Mouse (Mus musculus) intestine, postnatal 0 days (tissue): ENCODE results near the gene Fxyd3. TPM values are rescaled to one million over a fixed set of nuclear protein-coding genes. Genes with fewer than 3 reads are reported as not detected.

Source experiments
- ATAC-seq: fragments of 200-750 bp; cut with Nextera tagmentation; 2 replicates; pipeline ENCODE4 v1.8.0; 2017; ENCODE audit warnings: mild to moderate bottlenecking, moderate TSS enrichment, moderate library complexity
- H3K27ac ChIP-seq: fragments of 300-500 bp; sonication (generic); 2 replicates; pipeline ENCODE4 v1.5.1; 2014; ENCODE audit warnings: mild to moderate bottlenecking, low read depth, low read length, moderate library complexity
- H3K27me3 ChIP-seq: fragments of 300-500 bp; sonication (generic); replicated peaks from 2 replicates; pipeline ENCODE4 v1.6.1; 2014; ENCODE audit warnings: low read length, mixed read lengths; ENCODE audit not compliant: control insufficient read depth, insufficient read depth
- H3K36me3 ChIP-seq: fragments of 300-500 bp; sonication (generic); 2 replicates; pipeline ENCODE4 v1.6.1; 2014; ENCODE audit warnings: mild to moderate bottlenecking, moderate library complexity; ENCODE audit not compliant: control insufficient read depth, insufficient read depth
- H3K4me1 ChIP-seq: fragments of 300-500 bp; sonication (generic); replicated peaks from 2 replicates; pipeline ENCODE4 v1.6.1; 2014; ENCODE audit warnings: antibody characterized with exemption, low read length, mixed read lengths; ENCODE audit not compliant: control insufficient read depth, insufficient read depth
- H3K4me2 ChIP-seq: fragments of 300-500 bp; sonication (generic); replicated peaks from 2 replicates; pipeline ENCODE4 v1.6.1; 2014; ENCODE audit warnings: low read depth, mild to moderate bottlenecking, moderate library complexity
- H3K4me3 ChIP-seq: fragments of 300-500 bp; sonication (generic); 2 replicates; pipeline ENCODE4 v1.5.1; 2014; ENCODE audit warnings: low read depth, low read length
- H3K9ac ChIP-seq: fragments of 300-500 bp; sonication (generic); 2 replicates; pipeline ENCODE4 v1.6.1; 2014; ENCODE audit warnings: mild to moderate bottlenecking, low read depth, low read length
- H3K9me3 ChIP-seq: fragments of 300-500 bp; sonication (generic); 2 replicates; pipeline ENCODE4 v1.6.1; 2016; ENCODE audit warnings: mixed run types; ENCODE audit not compliant: control insufficient read depth
- CTCF ChIP-seq: sonication (generic); IDR thresholded peaks from 2 replicates; pipeline ENCODE4 v1.5.1; 2016; ENCODE audit warnings: low read depth, mild to moderate bottlenecking, control low read depth, antibody characterized with exemption, moderate library complexity
- WGBS: fragments of 180-500 bp; shearing (Covaris S2); extraction: QIAGEN DNeasy Blood & Tissue Kit; methylation state at CpG from one replicate; pipeline ENCODE4 v1.1.7; 2014; 5-methylcytosine and 5-hydroxymethylcytosine counted together
- polyA plus RNA-seq: library from polyadenylated mRNA; unstranded; fragments of >200 nt; fragmentation: Nextera tagmentation; extraction: Ambion mirVana; gene quantifications from 2 replicates; pipeline ENCODE4 v1.2.1, GENCODE M21; 2015

The Fxyd3 gene
- polyA plus RNA-seq, 1 experiment from 2014 or later: 48.0 TPM

- ATAC-seq: peak; percentile 29; the same call in 1 of the 2 replicates
- Histone ChIP-seq H3K36me3 (no peaks in the 10 kb centered on the region), H3K4me1 (no peaks in the 10 kb centered on the region), H3K9ac (no peak within 1 kb of the TSS), H3K27ac (no peak within 1 kb of the TSS; the same call in 1 of the 2 replicates), H3K4me3 (no peak within 1 kb of the TSS), H3K27me3 (no peaks in the 10 kb centered on the region), H3K4me2 (no peak within 1 kb of the TSS), H3K9me3 (no peaks in the 10 kb centered on the region)
- peak; percentile 96 for TF ChIP-seq CTCF
- 0% methylated on average over 2 of the region's 2 CpGs for WGBS
These were observed 17.4 kb downstream of the Fxyd3 start, which contains the start of gene Lgi4 for GRCm38 (mm10) chr7:31059108-31059507. Gene Lgi4, plus strand, starts transcription at chr7:31059342.

- Histone ChIP-seq H3K4me3 (no peak overlapping the region), H3K4me2 (no peak overlapping the region), H3K27ac (no peak overlapping the region), H3K9ac (no peak overlapping the region), H3K9me3 (no peaks in the 10 kb centered on the region), H3K36me3 (no peaks in the 10 kb centered on the region), H3K27me3 (peaks cover 5% of the 10 kb centered on the region), H3K4me1 (no peaks in the 10 kb centered on the region)
- ATAC-seq: no peak
- WGBS: 85% methylated on average over 6 of the region's 6 CpGs
- TF ChIP-seq CTCF: no peak
These were observed 18.3 kb downstream of the Fxyd3 start for GRCm38 (mm10) chr7:31058211-31058610.

GRCm38 (mm10) chr7:31057730-31058129, 18.8 kb downstream of the Fxyd3 start:
- Histone ChIP-seq H3K36me3 (no peaks in the 10 kb centered on the region), H3K27me3 (peaks cover 10% of the 10 kb centered on the region), H3K27ac (no peak overlapping the region), H3K9me3 (no peaks in the 10 kb centered on the region), H3K4me3 (no peak overlapping the region), H3K4me1 (no peaks in the 10 kb centered on the region), H3K9ac (no peak overlapping the region), H3K4me2 (no peak overlapping the region)
- WGBS: 66% methylated on average over 5 of the region's 5 CpGs
- no peak for TF ChIP-seq CTCF
- ATAC-seq: no peak

GRCm38 (mm10) chr7:31057071-31057470, 19.4 kb downstream of the Fxyd3 start, which contains the start of gene Fxyd1:
Gene Fxyd1, minus strand, starts transcription at chr7:31057199.
- H3K27ac ChIP-seq: no peak within 1 kb of the TSS

GRCm38 (mm10) chr7:31056448-31056847, 20.1 kb downstream of the Fxyd3 start:
- Histone ChIP-seq H3K4me1 (no peaks in the 10 kb centered on the region), H3K9me3 (no peaks in the 10 kb centered on the region), H3K36me3 (no peaks in the 10 kb centered on the region), H3K9ac (no peak overlapping the region), H3K27ac (no peak overlapping the region), H3K27me3 (peaks cover 23% of the 10 kb centered on the region), H3K4me2 (no peak overlapping the region), H3K4me3 (no peak overlapping the region)
- 80% methylated on average over 7 of the region's 7 CpGs for WGBS
- TF ChIP-seq CTCF: no peak
- no peak for ATAC-seq

More at GRCm38 (mm10) chr7:31057071-31057470, 19.4 kb downstream of the Fxyd3 start, which contains the start of gene Fxyd1:
- 58% methylated on average over 2 of the region's 2 CpGs for WGBS
- H3K4me3 ChIP-seq: no peak within 1 kb of the TSS
- no peak for TF ChIP-seq CTCF
- H3K4me2 ChIP-seq: no peak within 1 kb of the TSS
- ATAC-seq: no peak
- H3K4me1 ChIP-seq: no peaks in the 10 kb centered on the region
- H3K27me3 ChIP-seq: peaks cover 17% of the 10 kb centered on the region
- no peaks in the 10 kb centered on the region for H3K36me3 ChIP-seq
- H3K9me3 ChIP-seq: no peaks in the 10 kb centered on the region
- no peak within 1 kb of the TSS for H3K9ac ChIP-seq

- no peaks in the 10 kb centered on the region for H3K36me3 ChIP-seq
- no peak for TF ChIP-seq CTCF
- H3K4me3 ChIP-seq: no peak overlapping the region
- no peak for ATAC-seq
- peaks cover 29% of the 10 kb centered on the region for H3K27me3 ChIP-seq
- H3K9me3 ChIP-seq: no peaks in the 10 kb centered on the region
- H3K9ac ChIP-seq: no peak overlapping the region
- no peaks in the 10 kb centered on the region for H3K4me1 ChIP-seq
- H3K27ac ChIP-seq: no peak overlapping the region
- WGBS: 16% methylated on average over 3 of the region's 4 CpGs
- peak overlapping the region; percentile 9; the same call in 1 of the 2 replicates for H3K4me2 ChIP-seq
These were observed 20.6 kb downstream of the Fxyd3 start for GRCm38 (mm10) chr7:31055883-31056282.
